Mouse (Mus musculus): ENCODE data around the gene Ddx46. TPM values are rescaled to one million over a fixed set of nuclear protein-coding genes. Genes with fewer than 3 reads are reported as not detected.
A peak's percentile ranks its signal among the peaks of the same experiment; 100 is the strongest.
"Not testable (repeated sequence)": the region's sequence is repeated elsewhere in the genome, so short reads cannot be mapped to it uniquely, and the experiment has no call there.

Ddx46 gene
- polyA plus RNA-seq, 1 experiment from 2014 or later: 31.4 TPM

DNA sequence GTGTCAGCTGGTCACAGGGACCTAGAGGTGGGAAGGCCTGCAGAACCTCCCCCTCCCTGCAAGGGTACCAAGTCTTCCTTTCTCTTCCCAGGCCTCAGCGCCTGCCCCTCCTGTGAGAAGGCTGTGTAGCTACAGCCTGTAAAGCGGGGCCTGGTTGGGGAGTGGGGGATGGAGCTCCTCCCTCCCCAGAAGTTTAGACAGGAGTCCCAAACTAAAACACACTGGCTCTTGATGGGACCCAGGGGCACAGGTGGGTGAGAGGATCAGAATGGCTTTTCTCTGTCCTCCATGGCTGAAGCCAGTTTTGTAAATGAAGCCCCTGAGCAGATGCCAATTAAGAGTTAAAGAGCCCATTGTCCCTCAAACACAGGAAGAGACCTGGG lies 27.2 kb upstream of the Ddx46 start:
- Histone ChIP-seq H3K4me3 (replicated peaks) (no peak overlapping the region), H3K9me3 (no peaks in the 10 kb centered on the region), H3K36me3 (0 out of 2 replicates have a peak, but pooled peaks cover 18% of the 10 kb centered on the region), H3K27me3 (replicated peaks) (no peaks in the 10 kb centered on the region), H3K4me1 (replicated peaks) (no peaks in the 10 kb centered on the region), H3K9ac (no peak overlapping the region), H3K27ac (no peak overlapping the region), H3K4me2 (replicated peaks) (no peak overlapping the region)
- WGBS: 85% methylated on average over 2 of the region's 2 CpGs
- ATAC-seq: no peak

DNA sequence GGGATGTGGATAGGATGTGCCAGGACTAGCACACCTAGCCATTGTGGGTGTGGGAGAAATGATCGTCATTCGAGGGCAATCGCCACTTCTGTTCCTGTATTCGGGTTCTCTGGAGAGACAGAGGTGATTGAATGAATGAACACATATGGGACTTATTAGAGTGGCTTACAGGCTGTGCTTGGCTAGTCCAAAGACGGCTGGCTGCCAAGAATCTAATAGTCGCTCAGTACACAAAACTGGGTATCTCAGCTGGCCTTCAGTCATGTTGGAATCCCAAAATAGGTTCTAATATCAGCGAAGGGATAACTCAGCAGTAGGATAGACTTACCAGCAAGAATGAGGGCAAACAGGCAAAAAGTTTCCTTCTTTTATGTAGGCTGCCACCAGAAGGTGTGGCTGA lies 22.8 kb upstream of the Ddx46 start:
- no peak overlapping the region for H3K9ac ChIP-seq
- no peak overlapping the region for H3K4me2 ChIP-seq (replicated peaks)
- H3K9me3 ChIP-seq: no peaks in the 10 kb centered on the region
- 0 out of 2 replicates have a peak, but pooled peaks cover 9% of the 10 kb centered on the region for H3K36me3 ChIP-seq
- no peaks in the 10 kb centered on the region for H3K27me3 ChIP-seq (replicated peaks)
- no peak overlapping the region for H3K27ac ChIP-seq
- WGBS: 90% methylated on average over 7 of the region's 7 CpGs
- H3K4me3 ChIP-seq (replicated peaks): no peak overlapping the region
- no peak for ATAC-seq
- no peaks in the 10 kb centered on the region for H3K4me1 ChIP-seq (replicated peaks)

DNA sequence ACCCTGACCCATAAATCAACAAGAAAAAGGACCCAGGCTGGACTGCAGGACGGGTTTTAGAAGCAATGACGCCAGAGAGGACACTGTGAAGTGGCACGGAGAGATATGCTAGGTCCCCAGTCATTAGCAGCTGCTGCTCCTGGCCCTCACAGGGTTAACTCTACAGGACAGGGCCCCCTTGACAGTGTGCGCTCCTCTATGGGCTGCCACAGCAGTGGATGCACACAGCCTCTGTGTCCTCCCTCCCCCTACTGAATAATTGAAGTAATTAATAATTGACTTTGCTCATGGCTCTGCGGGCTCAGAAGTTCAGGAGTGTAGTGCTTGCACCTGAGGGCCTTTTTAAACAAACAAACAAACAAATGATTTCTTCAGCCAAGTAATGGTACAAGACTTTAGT lies 21.4 kb upstream of the Ddx46 start:
- Histone ChIP-seq H3K9ac (no peak overlapping the region), H3K36me3 (0 out of 2 replicates have a peak, but pooled peaks cover 6% of the 10 kb centered on the region), H3K4me3 (replicated peaks) (no peak overlapping the region), H3K4me1 (replicated peaks) (no peaks in the 10 kb centered on the region), H3K27ac (no peak overlapping the region), H3K27me3 (replicated peaks) (no peaks in the 10 kb centered on the region), H3K9me3 (no peaks in the 10 kb centered on the region), H3K4me2 (replicated peaks) (no peak overlapping the region)
- ATAC-seq: no peak
- WGBS: 40% methylated on average over 5 of the region's 5 CpGs

DNA sequence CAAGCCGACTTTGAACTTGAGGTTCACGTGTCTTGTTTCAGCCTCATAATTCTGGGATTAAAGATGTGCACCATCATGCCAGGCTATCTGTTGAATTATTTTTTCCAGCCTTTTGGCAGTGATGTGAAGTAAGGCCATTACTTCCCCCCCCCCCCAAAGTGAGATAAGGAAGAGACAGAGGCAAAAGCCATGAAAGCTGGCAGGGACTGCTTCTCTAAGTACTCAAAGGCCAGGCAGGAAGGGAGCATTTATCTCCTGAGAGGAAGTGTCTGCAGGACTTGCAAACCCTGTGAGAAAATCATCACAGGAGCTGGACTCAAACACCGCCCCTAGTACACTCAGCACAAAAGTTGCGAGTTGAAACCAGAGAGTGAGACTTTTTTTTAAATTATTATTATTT lies 15.5 kb upstream of the Ddx46 start:
- H3K4me2 ChIP-seq (replicated peaks): no peak overlapping the region
- no peaks in the 10 kb centered on the region for H3K36me3 ChIP-seq
- no peaks in the 10 kb centered on the region for H3K27me3 ChIP-seq (replicated peaks)
- H3K4me3 ChIP-seq (replicated peaks): no peak overlapping the region
- ATAC-seq: no peak
- H3K4me1 ChIP-seq (replicated peaks): peaks cover 10% of the 10 kb centered on the region
- H3K27ac ChIP-seq: no peak overlapping the region
- H3K9ac ChIP-seq: no peak overlapping the region
- 94% methylated on average over 4 of the region's 4 CpGs for WGBS
- no peaks in the 10 kb centered on the region for H3K9me3 ChIP-seq

DNA sequence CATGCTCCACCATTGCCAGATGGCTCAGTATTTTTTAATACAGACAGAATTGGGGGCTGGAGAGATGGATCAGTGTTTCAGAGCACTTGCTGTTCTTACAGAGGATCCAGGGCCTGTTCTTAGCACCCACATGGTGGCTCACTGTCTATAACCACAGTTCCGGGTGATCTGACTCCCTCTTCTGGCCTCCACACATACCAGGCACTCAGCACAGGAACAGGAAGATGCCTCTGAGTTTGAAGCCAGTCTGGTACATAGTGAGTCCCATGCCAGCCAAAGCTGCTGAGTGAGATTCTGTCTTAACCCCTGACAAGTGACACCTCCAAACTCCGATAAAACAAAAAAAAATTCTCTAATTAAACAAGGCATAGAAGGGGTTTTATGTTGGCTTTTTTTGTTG lies 14.6 kb upstream of the Ddx46 start:
- no peak for ATAC-seq
- Histone ChIP-seq H3K4me3 (replicated peaks) (no peak overlapping the region), H3K36me3 (no peaks in the 10 kb centered on the region), H3K27me3 (replicated peaks) (no peaks in the 10 kb centered on the region), H3K27ac (no peak overlapping the region), H3K4me2 (replicated peaks) (no peak overlapping the region), H3K4me1 (replicated peaks) (peaks cover 11% of the 10 kb centered on the region), H3K9me3 (no peaks in the 10 kb centered on the region), H3K9ac (no peak overlapping the region)
- WGBS: 76% methylated on average over 2 of the region's 2 CpGs

DNA sequence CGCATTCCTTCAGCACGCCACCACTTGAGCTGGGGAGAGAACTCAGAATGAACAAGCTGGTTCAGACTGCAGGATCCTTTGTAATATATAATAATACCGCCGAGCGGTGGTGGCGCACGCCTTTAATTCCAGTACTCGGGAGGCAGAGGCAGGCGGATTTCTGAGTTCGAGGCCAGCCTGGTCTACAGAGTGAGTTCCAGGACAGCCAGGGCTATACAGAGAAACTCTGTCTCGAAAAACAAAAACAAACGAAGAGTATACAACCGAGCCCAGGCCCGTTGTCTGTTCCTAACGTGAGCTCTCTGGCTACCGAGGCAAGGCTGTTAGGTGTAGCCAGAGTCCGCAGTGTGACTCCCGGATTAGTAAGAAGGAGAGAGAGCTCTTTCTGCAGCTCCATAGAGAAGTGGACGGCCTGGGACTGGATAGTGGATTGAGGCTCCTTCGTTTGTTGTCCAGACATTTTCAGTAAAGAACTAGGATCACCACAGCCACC lies 12.6 kb upstream of the Ddx46 start:
- 17% methylated on average over 20 of the region's 20 CpGs for WGBS
- not testable (repeated sequence) for ATAC-seq; H3K27me3 ChIP-seq (replicated peaks)

DNA sequence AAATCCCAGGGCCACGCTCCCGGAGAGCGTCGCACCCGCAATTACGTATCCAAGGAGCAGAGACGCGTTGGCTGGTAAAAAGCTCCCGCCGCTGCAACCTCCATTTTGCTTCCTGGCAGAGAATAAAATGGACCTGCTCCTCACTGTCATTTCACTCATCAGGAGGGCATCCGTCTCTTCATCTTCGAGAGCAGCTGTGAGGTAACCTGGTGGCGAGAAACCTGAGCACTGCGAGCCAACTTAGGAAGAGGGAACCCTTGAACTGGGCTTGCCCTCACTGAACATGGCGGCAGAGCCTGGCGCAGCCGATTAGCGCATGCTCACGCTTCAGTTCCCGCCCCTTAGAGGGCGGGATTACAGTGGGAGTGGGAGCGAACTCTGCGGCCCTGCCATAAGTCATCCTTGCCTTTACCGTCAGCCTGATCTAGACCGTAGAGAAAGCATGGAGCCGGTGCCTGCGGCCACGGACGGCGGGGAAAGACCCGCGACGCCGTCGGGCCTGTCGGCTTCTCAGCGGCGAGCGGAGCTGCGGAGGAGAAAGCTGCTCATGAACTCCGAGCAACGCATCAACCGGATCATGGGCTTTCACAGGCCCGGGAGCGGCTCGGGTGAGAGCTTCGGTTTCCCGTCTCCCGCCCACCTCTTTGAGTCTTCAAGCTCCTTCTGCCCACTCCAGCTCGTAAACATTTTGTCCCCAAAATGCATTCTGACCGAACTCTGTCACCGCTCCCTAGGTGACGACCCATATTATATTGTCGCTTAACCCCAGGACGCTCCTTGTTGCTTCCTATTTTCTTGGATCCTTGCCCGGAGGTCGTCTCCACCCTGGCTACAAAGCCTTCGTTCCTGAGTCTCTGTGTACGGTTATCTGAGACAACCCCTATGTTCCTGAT lies 11.9 kb upstream of the Ddx46 start, which contains the start of gene Caml:
Caml (plus strand) TSS at position 357 of the 893 bp plus-strand sequence.
- under 1% methylated on average over 59 of the region's 59 CpGs for WGBS
- peak within 1 kb of the TSS; percentile 84 for H3K27ac ChIP-seq
- H3K4me1 ChIP-seq (replicated peaks): peaks cover 11% of the 10 kb centered on the region
- H3K36me3 ChIP-seq: peaks cover 5% of the 10 kb centered on the region; the same call in 1 of the 2 replicates
- peak within 1 kb of the TSS; percentile 71 for H3K4me2 ChIP-seq (replicated peaks)
- peak; percentile 100 for ATAC-seq
- peak within 1 kb of the TSS; percentile 91 for H3K4me3 ChIP-seq (replicated peaks)
- H3K9me3 ChIP-seq: no peaks in the 10 kb centered on the region
- H3K27me3 ChIP-seq (replicated peaks): no peaks in the 10 kb centered on the region
- peak within 1 kb of the TSS; percentile 87 for H3K9ac ChIP-seq

More for the DNA sequence above, 12.6 kb upstream of the Ddx46 start:
- Histone ChIP-seq H3K4me1 (replicated peaks) (peaks cover 11% of the 10 kb centered on the region), H3K4me2 (replicated peaks) (peak overlapping the region; percentile 71), H3K4me3 (replicated peaks) (peak overlapping the region; percentile 91), H3K27ac (peak overlapping the region; percentile 84), H3K9ac (peak overlapping the region; percentile 87)
- H3K36me3 ChIP-seq, H3K9me3 ChIP-seq: not testable (repeated sequence)

DNA sequence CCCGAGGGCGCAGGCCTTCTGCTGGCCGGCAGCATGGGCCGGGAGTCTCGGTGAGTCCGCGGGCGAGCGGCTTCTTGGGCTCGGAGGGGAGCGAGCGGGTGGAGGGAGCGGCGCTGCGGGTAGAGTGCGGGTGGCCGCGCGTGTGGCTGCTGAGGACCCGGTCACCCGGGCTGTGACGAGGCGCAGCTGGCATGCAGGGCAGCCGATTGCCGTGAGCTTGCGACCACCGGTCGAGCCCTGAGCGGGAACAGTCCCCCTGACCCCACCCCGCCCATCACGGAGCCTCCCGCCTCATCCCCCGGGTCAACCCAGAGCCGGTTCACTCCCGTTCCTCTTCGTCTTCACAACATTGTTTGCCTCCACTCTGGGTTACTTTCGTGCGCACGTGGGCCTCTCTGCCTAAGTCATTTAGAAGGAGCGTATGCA lies 332 bp downstream of the Ddx46 start:
- 0% methylated on average over 40 of the region's 40 CpGs for WGBS
- Histone ChIP-seq H3K9ac (peak overlapping the region; percentile 96), H3K27me3 (replicated peaks) (no peaks in the 10 kb centered on the region), H3K4me1 (replicated peaks) (peaks cover 6% of the 10 kb centered on the region; the same call in 1 of the 2 replicates), H3K27ac (no peak overlapping the region), H3K36me3 (peaks cover 13% of the 10 kb centered on the region; the same call in 1 of the 2 replicates), H3K4me3 (replicated peaks) (peak overlapping the region; percentile 98), H3K4me2 (replicated peaks) (peak overlapping the region; percentile 70), H3K9me3 (no peaks in the 10 kb centered on the region)
- ATAC-seq: peak; percentile 63

DNA sequence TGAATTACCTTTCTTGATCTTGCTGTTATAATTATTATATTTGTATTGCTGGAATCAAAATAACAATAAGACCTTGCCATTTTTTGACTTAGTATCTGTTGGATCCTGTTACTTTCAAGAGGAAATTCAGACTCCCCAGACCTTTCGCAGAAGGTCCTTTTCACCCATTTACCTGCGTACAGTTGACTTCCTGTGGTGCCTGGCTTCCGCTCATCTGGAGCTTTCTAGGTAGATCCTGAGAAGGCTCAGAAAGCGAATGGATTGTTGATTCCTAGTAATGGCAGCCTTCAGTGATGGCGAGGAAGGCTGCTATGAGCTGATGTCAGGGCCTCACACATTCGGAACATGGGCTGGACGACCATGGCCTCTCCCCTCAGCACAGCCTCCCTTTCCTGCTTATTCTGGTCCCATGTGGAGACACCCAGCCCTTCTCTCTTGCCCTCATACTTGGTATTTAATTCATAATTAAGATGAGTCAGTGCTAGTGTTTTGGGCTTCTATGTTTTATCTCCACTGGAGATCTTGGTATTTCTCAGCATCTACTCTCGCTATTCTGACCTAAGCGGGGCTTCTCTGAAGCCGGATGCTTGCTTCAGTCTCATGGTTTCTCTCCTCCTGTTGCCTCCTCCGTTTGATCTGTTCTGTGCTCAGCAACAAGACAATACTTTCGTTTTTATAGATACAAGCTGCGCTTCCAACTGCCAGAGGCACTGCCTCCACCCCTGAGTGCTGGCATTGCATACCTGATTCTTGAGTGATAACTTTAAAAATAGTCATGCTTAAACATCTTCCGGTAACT lies 1.6 kb downstream of the Ddx46 start:
- peak overlapping the region; percentile 70 for H3K4me2 ChIP-seq (replicated peaks)
- peaks cover 14% of the 10 kb centered on the region; the same call in 1 of the 2 replicates for H3K36me3 ChIP-seq

DNA sequence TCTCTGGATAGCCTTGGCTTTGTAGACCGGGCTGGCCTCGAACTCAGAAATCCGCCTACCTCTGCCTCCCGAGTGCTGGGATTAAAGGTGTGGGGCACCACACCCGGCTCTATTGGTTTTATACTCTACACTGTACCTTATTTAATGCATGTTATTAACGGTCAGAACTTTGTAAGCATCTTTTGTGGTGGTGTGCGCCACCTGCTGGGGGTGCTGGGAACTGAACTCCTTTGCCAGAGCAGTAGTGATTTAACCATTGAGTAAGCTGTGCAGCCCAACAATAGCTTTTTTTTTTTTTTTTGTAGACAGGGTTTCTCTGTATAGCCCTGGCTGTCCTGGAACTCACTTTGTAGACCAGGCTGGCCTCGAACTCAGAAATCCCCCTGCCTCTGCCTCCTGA lies 5.7 kb downstream of the Ddx46 start:
- not testable (repeated sequence) for H3K9me3 ChIP-seq; H3K27me3 ChIP-seq (replicated peaks); H3K4me1 ChIP-seq (replicated peaks); ATAC-seq; H3K9ac ChIP-seq; H3K36me3 ChIP-seq; H3K4me3 ChIP-seq (replicated peaks); H3K27ac ChIP-seq; H3K4me2 ChIP-seq (replicated peaks)
- WGBS: 42% methylated on average over 8 of the region's 8 CpGs

More for the DNA sequence above, 1.6 kb downstream of the Ddx46 start:
- H3K4me3 ChIP-seq (replicated peaks): 0 out of 2 replicates have a peak overlapping the region, but pooled peaks have one; percentile 98
- 90% methylated on average over 14 of the region's 14 CpGs for WGBS
- no peak overlapping the region for H3K27ac ChIP-seq
- H3K9ac ChIP-seq: no peak overlapping the region
- no peak for ATAC-seq
- peaks cover 6% of the 10 kb centered on the region; the same call in 1 of the 2 replicates for H3K4me1 ChIP-seq (replicated peaks)
- H3K27me3 ChIP-seq (replicated peaks): no peaks in the 10 kb centered on the region
- no peaks in the 10 kb centered on the region for H3K9me3 ChIP-seq

DNA sequence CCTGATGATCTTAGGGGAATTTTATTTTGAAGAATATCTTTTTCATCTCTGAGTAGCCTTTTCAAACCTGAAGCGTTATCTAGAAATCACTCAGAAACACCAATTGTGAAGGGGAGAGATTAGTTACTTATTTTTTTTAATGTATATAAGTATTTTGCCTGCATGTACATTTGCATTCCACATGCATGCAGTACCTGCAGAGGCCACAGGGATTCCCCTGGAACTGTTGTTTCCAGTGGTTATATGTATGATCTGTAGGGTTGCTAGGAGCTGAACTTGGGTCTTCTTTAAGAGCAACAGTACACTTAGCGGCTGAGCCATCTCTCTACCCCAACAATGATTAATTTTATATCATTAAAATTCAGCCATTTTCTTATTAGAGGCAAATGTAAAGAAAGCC lies 9.7 kb downstream of the Ddx46 start:
- no peaks in the 10 kb centered on the region for H3K4me1 ChIP-seq (replicated peaks)
- H3K9ac ChIP-seq: no peak overlapping the region
- H3K36me3 ChIP-seq: peaks cover 43% of the 10 kb centered on the region
- H3K4me3 ChIP-seq (replicated peaks): no peak overlapping the region
- H3K27ac ChIP-seq: no peak overlapping the region
- WGBS: 91% methylated on average over 2 of the region's 2 CpGs
- no peaks in the 10 kb centered on the region for H3K27me3 ChIP-seq (replicated peaks)
- no peak for ATAC-seq
- no peaks in the 10 kb centered on the region for H3K9me3 ChIP-seq
- no peak overlapping the region for H3K4me2 ChIP-seq (replicated peaks)

DNA sequence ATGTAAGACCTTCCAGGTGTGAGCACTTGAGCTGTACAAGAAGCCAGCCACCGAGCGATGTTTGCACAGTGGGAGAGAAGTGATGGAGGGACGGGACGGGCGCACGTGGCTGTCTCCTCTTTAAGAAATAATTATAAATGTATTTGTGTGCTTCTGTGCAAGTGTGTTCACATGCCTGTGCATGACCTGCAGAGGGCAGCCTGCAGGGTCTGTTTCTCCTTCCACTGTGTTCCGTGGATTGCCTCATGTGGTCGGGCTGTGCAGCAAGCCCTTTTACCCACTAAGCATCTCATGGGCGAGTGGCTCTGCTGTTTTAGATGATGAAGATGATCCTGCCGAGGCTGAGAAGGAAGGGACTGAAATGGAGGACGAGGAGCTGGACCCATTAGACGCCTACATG lies 15.3 kb downstream of the Ddx46 start:
- H3K36me3 ChIP-seq: peaks cover 64% of the 10 kb centered on the region
- no peaks in the 10 kb centered on the region for H3K27me3 ChIP-seq (replicated peaks)
- no peak overlapping the region for H3K4me2 ChIP-seq (replicated peaks)
- ATAC-seq: no peak
- H3K4me1 ChIP-seq (replicated peaks): no peaks in the 10 kb centered on the region
- WGBS: 87% methylated on average over 12 of the region's 12 CpGs
- H3K4me3 ChIP-seq (replicated peaks): no peak overlapping the region
- H3K9me3 ChIP-seq: no peaks in the 10 kb centered on the region
- H3K27ac ChIP-seq: no peak overlapping the region
- no peak overlapping the region for H3K9ac ChIP-seq

All from intestine, embryonic 15.5 days (tissue).